Mouse (Mus musculus): ENCODE measurements around the gene Itm2c. TPM values are rescaled to one million over a fixed set of nuclear protein-coding genes. Genes with fewer than 3 reads are reported as not detected.

Gene Itm2c
- polyA plus RNA-seq, 1 experiment from 2014 or later, result 258 TPM

GRCm38 (mm10) chr1:85936265-85936664, 42.2 kb downstream of the Itm2c start:
- no peak overlapping the region for H3K4me2 ChIP-seq (replicated peaks)
- no peak overlapping the region for H3K27ac ChIP-seq
- H3K9me3 ChIP-seq, result no peaks in the 10 kb centered on the region
- H3K27me3 ChIP-seq, result no peaks in the 10 kb centered on the region
- no peak overlapping the region for H3K4me3 ChIP-seq
- no peak overlapping the region for H3K9ac ChIP-seq
- 73% methylated on average over 6 of the region's 6 CpGs for WGBS
- ATAC-seq (ENCODE audit: insufficient number of reproducible peaks, insufficient read depth, low FRiP score, low TSS enrichment), result no peak
- H3K4me1 ChIP-seq, result peaks cover 11% of the 10 kb centered on the region
- no peaks in the 10 kb centered on the region for H3K36me3 ChIP-seq

GRCm38 (mm10) chr1:85937323-85937722, 43.2 kb downstream of the Itm2c start:
- Histone ChIP-seq H3K4me3 (no peak overlapping the region), H3K4me1 (peaks cover 11% of the 10 kb centered on the region), H3K9me3 (no peaks in the 10 kb centered on the region), H3K4me2 (replicated peaks) (no peak overlapping the region), H3K36me3 (no peaks in the 10 kb centered on the region), H3K27ac (no peak overlapping the region), H3K27me3 (no peaks in the 10 kb centered on the region), H3K9ac (no peak overlapping the region)
- ATAC-seq (ENCODE audit: insufficient number of reproducible peaks, insufficient read depth, low FRiP score, low TSS enrichment), result no peak
- 62% methylated on average over 1 of the region's 1 CpGs for WGBS

- no peaks in the 10 kb centered on the region for H3K4me1 ChIP-seq
- no peaks in the 10 kb centered on the region for H3K27me3 ChIP-seq
- no peak overlapping the region for H3K27ac ChIP-seq
- H3K9me3 ChIP-seq, result no peaks in the 10 kb centered on the region
- no peak overlapping the region for H3K4me2 ChIP-seq (replicated peaks)
- no peak for ATAC-seq (ENCODE audit: insufficient number of reproducible peaks, insufficient read depth, low FRiP score, low TSS enrichment)
- no peak overlapping the region for H3K4me3 ChIP-seq
- 80% methylated on average over 8 of the region's 8 CpGs for WGBS
- H3K9ac ChIP-seq, result no peak overlapping the region
- H3K36me3 ChIP-seq, result no peaks in the 10 kb centered on the region
These were observed 48.2 kb downstream of the Itm2c start for GRCm38 (mm10) chr1:85942318-85942717.

- Histone ChIP-seq H3K9me3 (no peaks in the 10 kb centered on the region), H3K4me3 (no peak overlapping the region), H3K27ac (no peak overlapping the region), H3K9ac (no peak overlapping the region), H3K36me3 (no peaks in the 10 kb centered on the region), H3K4me2 (replicated peaks) (no peak overlapping the region), H3K27me3 (no peaks in the 10 kb centered on the region), H3K4me1 (no peaks in the 10 kb centered on the region)
- no peak for ATAC-seq (ENCODE audit: insufficient number of reproducible peaks, insufficient read depth, low FRiP score, low TSS enrichment)
- WGBS, result 80% methylated on average over 2 of the region's 2 CpGs
These were observed 55.1 kb downstream of the Itm2c start for GRCm38 (mm10) chr1:85949085-85949684.

GRCm38 (mm10) chr1:85955150-85955549, 61.1 kb downstream of the Itm2c start:
- Histone ChIP-seq H3K4me1 (0 out of 2 replicates have a peak, but pooled peaks cover 6% of the 10 kb centered on the region), H3K27ac (no peak overlapping the region), H3K27me3 (no peaks in the 10 kb centered on the region), H3K9ac (no peak overlapping the region), H3K36me3 (no peaks in the 10 kb centered on the region), H3K9me3 (no peaks in the 10 kb centered on the region), H3K4me2 (replicated peaks) (no peak overlapping the region), H3K4me3 (no peak overlapping the region)
- WGBS, result 72% methylated on average over 3 of the region's 3 CpGs
- no peak for ATAC-seq (ENCODE audit: insufficient number of reproducible peaks, insufficient read depth, low FRiP score, low TSS enrichment)

GRCm38 (mm10) chr1:85957290-85957689, 63.2 kb downstream of the Itm2c start:
- Histone ChIP-seq H3K27me3 (no peaks in the 10 kb centered on the region), H3K9me3 (no peaks in the 10 kb centered on the region), H3K9ac (no peak overlapping the region), H3K27ac (no peak overlapping the region), H3K36me3 (no peaks in the 10 kb centered on the region), H3K4me1 (0 out of 2 replicates have a peak, but pooled peaks cover 6% of the 10 kb centered on the region), H3K4me3 (no peak overlapping the region), H3K4me2 (replicated peaks) (no peak overlapping the region)
- 76% methylated on average over 5 of the region's 5 CpGs for WGBS
- ATAC-seq (ENCODE audit: insufficient number of reproducible peaks, insufficient read depth, low FRiP score, low TSS enrichment), result no peak

GRCm38 (mm10) chr1:85957942-85958619, 64.0 kb downstream of the Itm2c start:
- no peaks in the 10 kb centered on the region for H3K27me3 ChIP-seq
- H3K4me1 ChIP-seq, result 0 out of 2 replicates have a peak, but pooled peaks cover 6% of the 10 kb centered on the region
- no peaks in the 10 kb centered on the region for H3K9me3 ChIP-seq
- H3K9ac ChIP-seq, result no peak overlapping the region
- WGBS, result 52% methylated on average over 9 of the region's 9 CpGs
- no peak overlapping the region for H3K4me3 ChIP-seq
- no peak overlapping the region for H3K27ac ChIP-seq
- no peak for ATAC-seq (ENCODE audit: insufficient number of reproducible peaks, insufficient read depth, low FRiP score, low TSS enrichment)
- H3K4me2 ChIP-seq (replicated peaks), result no peak overlapping the region
- no peaks in the 10 kb centered on the region for H3K36me3 ChIP-seq

Other genes with a start within 250 kb of the Itm2c start
- 0.62 and 0.72 TPM in 2 replicates for gene Sp100, start 244.3 kb upstream of the Itm2c start, polyA plus RNA-seq (2016; fragmentation: Nextera tagmentation; extraction: Ambion mirVana)
- gene A630001G21Rik, start 115.6 kb upstream of the Itm2c start, polyA plus RNA-seq (2016; fragmentation: Nextera tagmentation; extraction: Ambion mirVana), result 1.5 and 1.7 TPM in 2 replicates
- 44.9 and 48.7 TPM in 2 replicates for gene Cab39, start 100.8 kb upstream of the Itm2c start, polyA plus RNA-seq (2016; fragmentation: Nextera tagmentation; extraction: Ambion mirVana)
- gene 4933407L21Rik, start 34.2 kb downstream of the Itm2c start, polyA plus RNA-seq (2016; fragmentation: Nextera tagmentation; extraction: Ambion mirVana), result 0.22 and 0.29 TPM in 2 replicates
- 0.08 TPM in 2 replicates for gene Gpr55, start 66.7 kb downstream of the Itm2c start, polyA plus RNA-seq (2016; fragmentation: Nextera tagmentation; extraction: Ambion mirVana)
- gene Spata3, start 122.5 kb downstream of the Itm2c start, polyA plus RNA-seq (2016; fragmentation: Nextera tagmentation; extraction: Ambion mirVana), result not detected in 2 replicates
- 0.34 and 0.40 TPM in 2 replicates for gene 2810459M11Rik, start 151.6 kb downstream of the Itm2c start, polyA plus RNA-seq (2016; fragmentation: Nextera tagmentation; extraction: Ambion mirVana)
- gene Psmd1, start 170.1 kb downstream of the Itm2c start, polyA plus RNA-seq (2016; fragmentation: Nextera tagmentation; extraction: Ambion mirVana), result 190 and 193 TPM in 2 replicates
- 0.35 and 0.60 TPM in 2 replicates for gene Htr2b, start 217.7 kb downstream of the Itm2c start, polyA plus RNA-seq (2016; fragmentation: Nextera tagmentation; extraction: Ambion mirVana)
- 0.42 and 0.48 TPM in 2 replicates for gene Gm21972, start 239.4 kb downstream of the Itm2c start, polyA plus RNA-seq (2016; fragmentation: Nextera tagmentation; extraction: Ambion mirVana)

Data from embryonic facial prominence, embryonic 12.5 days (tissue).